Mouse (Mus musculus) urinary bladder, adult 18-20 months (tissue): Measurements from ENCODE around the gene Adat1.
"Not testable (repeated sequence)": the region's sequence is repeated elsewhere in the genome, so short reads cannot be mapped to it uniquely, and the experiment has no call there.

Experiments used
- DNase-seq, 2 experiments: peaks; one replicate each; pipeline ENCODE4 v3.0.0; 2022; ENCODE audit warnings: low spot score in 2 of 2, mixed read lengths in 2 of 2

Gene Adat1

GRCm38 (mm10) chr8:111938076-111938985 is 53.8 kb downstream of the Adat1 start:
- DNase-seq = not testable (repeated sequence)

GRCm38 (mm10) chr8:111937184-111937583 is 54.9 kb downstream of the Adat1 start:
- no peak for DNase-seq

GRCm38 (mm10) chr8:111934201-111934600 is 57.9 kb downstream of the Adat1 start:
- no peak for DNase-seq

GRCm38 (mm10) chr8:111933348-111934076 is 58.6 kb downstream of the Adat1 start, which contains the start of gene Tmem231:
Tmem231 (minus strand) TSS chr8:111933881.
- DNase-seq = peak; percentile 81 to 82

- peak; percentile 28 to 57 for DNase-seq
Measured at GRCm38 (mm10) chr8:111932580-111933336, 59.3 kb downstream of the Adat1 start.

GRCm38 (mm10) chr8:111931721-111932120 is 60.4 kb downstream of the Adat1 start:
- no peak for DNase-seq

GRCm38 (mm10) chr8:111929648-111930344 is 62.3 kb downstream of the Adat1 start:
- no peak for DNase-seq

- no peak for DNase-seq
Measured at GRCm38 (mm10) chr8:111924976-111925375, 67.1 kb downstream of the Adat1 start.

- no peak for DNase-seq
Measured at GRCm38 (mm10) chr8:111923383-111923804, 68.7 kb downstream of the Adat1 start.

GRCm38 (mm10) chr8:111920971-111921370 is 71.1 kb downstream of the Adat1 start:
- no peak for DNase-seq

- no peak for DNase-seq
Measured at GRCm38 (mm10) chr8:111919663-111920062, 72.4 kb downstream of the Adat1 start.
